Mouse (Mus musculus) MEL (cell line): ENCODE measurements around the gene Cdyl. TPM values are rescaled to one million over a fixed set of nuclear protein-coding genes. Genes with fewer than 3 reads are reported as not detected.

Source experiments
- DNase-seq: peaks from one replicate; pipeline ENCODE4 v3.0.0; 2011; ENCODE audit warnings: low read depth, low spot score
- H3K27ac ChIP-seq: 2 replicates; pipeline ENCODE4 v1.5.1; 2012; ENCODE audit warnings: low read depth, mild to moderate bottlenecking, control low read depth, low read length, moderate library complexity; ENCODE audit not compliant: control insufficient read depth
- H3K27me3 ChIP-seq, 2 experiments: fragments of 150-350 bp in 1 of 2; sonication (generic) in 1 of 2; 2 replicates each; pipeline ENCODE4 v1.6.1; 2012; ENCODE audit warnings: low read length in 2 of 2, mild to moderate bottlenecking in 2 of 2, improper control_type of control experiment in 1 of 2, moderate library complexity in 1 of 2; ENCODE audit not compliant: insufficient read depth in 2 of 2, control insufficient read depth in 1 of 2
- H3K36me3 ChIP-seq, 2 experiments: 2 replicates each; pipeline ENCODE4 v1.6.1; 2012 to 2014; ENCODE audit warnings: low read length in 2 of 2, improper control_type of control experiment in 1 of 2, inconsistent platforms in 1 of 2, mild to moderate bottlenecking in 1 of 2; ENCODE audit not compliant: insufficient read depth in 2 of 2, control insufficient read depth in 1 of 2
- H3K4me1 ChIP-seq, 2 experiments: fragments of 150-350 bp in 1 of 2; sonication (generic) in 1 of 2; 2 replicates each; pipeline ENCODE4 v1.6.1; 2012; ENCODE audit warnings: low read length in 2 of 2, improper control_type of control experiment in 1 of 2, mild to moderate bottlenecking in 1 of 2; ENCODE audit not compliant: insufficient read depth in 2 of 2, control insufficient read depth in 1 of 2
- H3K4me3 ChIP-seq, 2 experiments: fragments of 150-350 bp in 1 of 2; sonication (generic) in 1 of 2; 2 replicates each; pipeline ENCODE4 v1.5.1; 2012; ENCODE audit warnings: low read depth in 2 of 2, low read length in 2 of 2, mild to moderate bottlenecking in 2 of 2, moderate library complexity in 2 of 2, control low read depth in 1 of 2, improper control_type of control experiment in 1 of 2; ENCODE audit not compliant: control insufficient read depth in 1 of 2, insufficient read depth in 1 of 2
- H3K79me2 ChIP-seq: 2 replicates; pipeline ENCODE4 v1.6.1; 2012; ENCODE audit warnings: mild to moderate bottlenecking, low read length, moderate library complexity; ENCODE audit not compliant: control insufficient read depth, poor library complexity, insufficient read depth
- H3K9ac ChIP-seq: 2 replicates; pipeline ENCODE4 v1.6.1; 2012; ENCODE audit warnings: low read depth, mild to moderate bottlenecking, control low read depth, low read length, moderate library complexity; ENCODE audit not compliant: control insufficient read depth, poor library complexity, severe bottlenecking
- H3K9me3 ChIP-seq: fragments of 150-350 bp; sonication (generic); replicated peaks from 2 replicates; pipeline ENCODE4 v1.6.1; 2012; ENCODE audit warnings: mild to moderate bottlenecking, low read length, improper control_type of control experiment, moderate library complexity; ENCODE audit not compliant: insufficient read depth
- BHLHE40 ChIP-seq: IDR thresholded peaks from 2 replicates; pipeline ENCODE4 v1.6.1; 2012; ENCODE audit warnings: low read depth, mild to moderate bottlenecking, inconsistent platforms, low read length, improper control_type of control experiment, borderline replicate concordance
- CTCF ChIP-seq, 3 experiments: IDR thresholded peaks in 2 of 3; conservative IDR thresholded peaks in 1 of 3; 2 replicates each; pipeline ENCODE4 v1.5.1; 2011 to 2012; ENCODE audit warnings: low read length in 3 of 3, low read depth in 2 of 3, mild to moderate bottlenecking in 2 of 3, improper control_type of control experiment in 1 of 3, inconsistent platforms in 1 of 3, mixed read lengths in 1 of 3, moderate library complexity in 1 of 3; ENCODE audit not compliant: control insufficient read depth in 1 of 3, insufficient read depth in 1 of 3, poor library complexity in 1 of 3, severe bottlenecking in 1 of 3
- EP300 ChIP-seq, 2 experiments: IDR thresholded peaks; 2 replicates each; pipeline ENCODE4 v1.6.1; 2011; ENCODE audit warnings: improper control_type of control experiment in 2 of 2, low read length in 2 of 2, low read depth in 1 of 2, mild to moderate bottlenecking in 1 of 2
- ETS1 ChIP-seq: IDR thresholded peaks from 2 replicates; pipeline ENCODE4 v1.6.1; 2012; ENCODE audit warnings: low read depth, mild to moderate bottlenecking, inconsistent platforms, low read length, improper control_type of control experiment, moderate library complexity
- GATA1 ChIP-seq: IDR thresholded peaks from 2 replicates; pipeline ENCODE4 v1.6.1; 2011; ENCODE audit warnings: low read depth, low read length, improper control_type of control experiment
- JUND ChIP-seq: IDR thresholded peaks from 2 replicates; pipeline ENCODE4 v1.6.1; 2011; ENCODE audit warnings: low read depth, mild to moderate bottlenecking, improper control_type of control experiment, low read length
- MAZ ChIP-seq: IDR thresholded peaks from 2 replicates; pipeline ENCODE4 v1.6.1; 2012; ENCODE audit warnings: low read depth, mild to moderate bottlenecking, inconsistent platforms, low read length, improper control_type of control experiment
- MEF2A ChIP-seq: IDR thresholded peaks from 2 replicates; pipeline ENCODE4 v1.6.1; 2014; ENCODE audit warnings: low read depth, mild to moderate bottlenecking, inconsistent platforms, low read length, improper control_type of control experiment; ENCODE audit not compliant: poor library complexity, insufficient replicate concordance, severe bottlenecking; ENCODE audit errors: extremely low read depth
- MYB ChIP-seq: IDR thresholded peaks from 2 replicates; pipeline ENCODE4 v1.6.1; 2011; ENCODE audit warnings: mild to moderate bottlenecking, low read depth, low read length, improper control_type of control experiment
- MYC ChIP-seq: IDR thresholded peaks from 2 replicates; pipeline ENCODE4 v1.6.1; 2011; ENCODE audit warnings: low read depth, mild to moderate bottlenecking, low read length, improper control_type of control experiment, moderate library complexity
- RCOR1 ChIP-seq: IDR thresholded peaks from 2 replicates; pipeline ENCODE4 v1.6.1; 2012; ENCODE audit warnings: low read depth, mild to moderate bottlenecking, inconsistent platforms, low read length, improper control_type of control experiment
- SIN3A ChIP-seq: IDR thresholded peaks from 2 replicates; pipeline ENCODE4 v1.6.1; 2012; ENCODE audit warnings: low read length, improper control_type of control experiment, inconsistent platforms
- UBTF ChIP-seq: IDR thresholded peaks from 2 replicates; pipeline ENCODE4 v1.6.1; 2012; ENCODE audit warnings: low read depth, mild to moderate bottlenecking, inconsistent platforms, low read length, improper control_type of control experiment, moderate library complexity, borderline replicate concordance; ENCODE audit not compliant: insufficient read depth
- USF1 ChIP-seq: IDR thresholded peaks from 2 replicates; pipeline ENCODE4 v1.6.1; 2014; ENCODE audit warnings: low read depth, mild to moderate bottlenecking, inconsistent platforms, low read length, improper control_type of control experiment, moderate library complexity
- ZC3H11A ChIP-seq: IDR thresholded peaks from 2 replicates; pipeline ENCODE4 v1.6.1; 2012; ENCODE audit warnings: low read depth, mild to moderate bottlenecking, inconsistent platforms, low read length, improper control_type of control experiment
- polyA plus RNA-seq, 2 experiments: library from polyadenylated mRNA; stranded (reverse) in 1 of 2; unstranded in 1 of 2; fragments of >175 nt in 1 of 2; fragments of >200 nt in 1 of 2; gene quantifications; 2 replicates each; pipeline versions ENCODE4 v1.2.1 to v1.2.4; 2012; ENCODE audit warnings: low replicate concordance in 2 of 2, low read depth in 1 of 2; ENCODE audit not compliant: insufficient read length in 2 of 2, insufficient read depth in 1 of 2, missing spikeins in 1 of 2
- total RNA-seq: library from RNA; depleted of rRNA; stranded (reverse); fragments of 300-350 nt; gene quantifications from 2 replicates; pipeline ENCODE4 v1.2.3, GENCODE M21; 2012

Gene Cdyl
- total and polyA plus RNA-seq, 3 experiments = 8.9 to 32.2 TPM; not detected in 1

- peaks cover 31 to 32% of the 10 kb centered on the region in 2 experiments for H3K4me1 ChIP-seq
Measured at GRCm38 (mm10) chr13:35832676-35833075, 173.0 kb downstream of the Cdyl start.

GRCm38 (mm10) chr13:35833941-35834340 lies 174.3 kb downstream of the Cdyl start:
- H3K4me3 ChIP-seq = no peak overlapping the region
- H3K36me3 ChIP-seq = peaks cover 0 to 36% of the 10 kb centered on the region in 2 experiments; a peak in 2 of 4 replicates
- H3K9ac ChIP-seq = peak overlapping the region; percentile 43
- H3K27ac ChIP-seq = peak overlapping the region; percentile 59
- H3K9me3 ChIP-seq = no peaks in the 10 kb centered on the region
- TF ChIP-seq MYC = no peak
- TF ChIP-seq GATA1 = peak; percentile 51
- TF ChIP-seq ETS1 = 0 out of 2 replicates have a peak, but pooled peaks have one; percentile 4
- no peak for TF ChIP-seq MYB
- TF ChIP-seq RCOR1 = no peak
- TF ChIP-seq CTCF (IDR thresholded peaks at IDR 0.05 in 2 of 3, conservative IDR thresholded peaks at IDR 0.05 in 1 of 3; ENCODE audit: control insufficient read depth in 1 of 3, insufficient read depth in 1 of 3, low read depth in 2 of 3, low read length in 3 of 3, poor library complexity in 1 of 3, severe bottlenecking in 1 of 3) = no peak
- TF ChIP-seq EP300 (IDR thresholded peaks at IDR 0.05; ENCODE audit: low read depth in 1 of 2, low read length in 2 of 2) = peak; percentile 45 to 47; a peak in 3 of 4 replicates
- no peak for TF ChIP-seq JUND
- TF ChIP-seq UBTF = no peak
- TF ChIP-seq MEF2A = no peak
- TF ChIP-seq SIN3A = peak; percentile 20; the same call in 1 of the 2 replicates
- peaks cover 16% of the 10 kb centered on the region for H3K79me2 ChIP-seq
- DNase-seq = peak; percentile 57
- H3K27me3 ChIP-seq = no peaks in the 10 kb centered on the region
- H3K4me1 ChIP-seq = peaks cover 22 to 31% of the 10 kb centered on the region in 2 experiments

More at GRCm38 (mm10) chr13:35832676-35833075, 173.0 kb downstream of the Cdyl start:
- H3K9ac ChIP-seq = no peak overlapping the region
- peaks cover 0 to 48% of the 10 kb centered on the region in 2 experiments; a peak in 2 of 4 replicates for H3K36me3 ChIP-seq
- H3K4me3 ChIP-seq = no peak overlapping the region
- TF ChIP-seq UBTF (no peak), MEF2A (no peak), MAZ (no peak), USF1 (no peak), ZC3H11A (no peak), BHLHE40 (no peak), ETS1 (no peak), MYB (no peak), RCOR1 (no peak)
- no peaks in the 10 kb centered on the region for H3K27me3 ChIP-seq
- DNase-seq = no peak
- H3K79me2 ChIP-seq = peaks cover 11% of the 10 kb centered on the region
- no peak overlapping the region for H3K27ac ChIP-seq
- no peaks in the 10 kb centered on the region for H3K9me3 ChIP-seq
